Mouse (Mus musculus) ovary, postnatal 14 days (tissue): Measurements from ENCODE around the gene Bin2.
"Not testable (repeated sequence)": the region's sequence is repeated elsewhere in the genome, so short reads cannot be mapped to it uniquely, and the experiment has no call there.

ENCODE experiments used
- DNase-seq: peaks from one replicate; pipeline ENCODE4 v3.0.0; 2022; ENCODE audit warnings: low spot score

Bin2 gene

GRCm38 (mm10) chr15:100650111-100650510 lies 19.2 kb downstream of the Bin2 start:
- no peak for DNase-seq

- no peak for DNase-seq
Observed at GRCm38 (mm10) chr15:100646161-100646560, 23.2 kb downstream of the Bin2 start.

GRCm38 (mm10) chr15:100642451-100642850 lies 26.9 kb downstream of the Bin2 start:
- DNase-seq: no peak

- no peak for DNase-seq
Observed at GRCm38 (mm10) chr15:100641226-100641810, 28.0 kb downstream of the Bin2 start.

- DNase-seq: no peak
Observed at GRCm38 (mm10) chr15:100639972-100640750, 29.2 kb downstream of the Bin2 start.

- no peak for DNase-seq
Observed at GRCm38 (mm10) chr15:100637661-100638060, 31.7 kb downstream of the Bin2 start.

GRCm38 (mm10) chr15:100636700-100637501 lies 32.5 kb downstream of the Bin2 start, which contains the start of gene Smagp:
Gene Smagp, minus strand, starts transcription at chr15:100636940.
- DNase-seq: no peak

- no peak for DNase-seq
Observed at GRCm38 (mm10) chr15:100635851-100636645, 33.3 kb downstream of the Bin2 start.

- no peak for DNase-seq
Observed at GRCm38 (mm10) chr15:100635239-100635638, 34.1 kb downstream of the Bin2 start.

GRCm38 (mm10) chr15:100633341-100633740 lies 36.0 kb downstream of the Bin2 start:
- DNase-seq: no peak

GRCm38 (mm10) chr15:100632323-100632722 lies 37.0 kb downstream of the Bin2 start:
- no peak for DNase-seq

- DNase-seq: no peak
Observed at GRCm38 (mm10) chr15:100631454-100632170, 37.7 kb downstream of the Bin2 start.

- no peak for DNase-seq
Observed at GRCm38 (mm10) chr15:100630126-100630525, 39.2 kb downstream of the Bin2 start.

GRCm38 (mm10) chr15:100628797-100629196 lies 40.6 kb downstream of the Bin2 start:
- no peak for DNase-seq

- no peak for DNase-seq
Observed at GRCm38 (mm10) chr15:100627774-100628370, 41.5 kb downstream of the Bin2 start.

GRCm38 (mm10) chr15:100627287-100627686 lies 42.1 kb downstream of the Bin2 start:
- DNase-seq: no peak

- no peak for DNase-seq
Observed at GRCm38 (mm10) chr15:100624435-100624834, 44.9 kb downstream of the Bin2 start.

GRCm38 (mm10) chr15:100623754-100624153 lies 45.6 kb downstream of the Bin2 start:
- no peak for DNase-seq

GRCm38 (mm10) chr15:100622164-100622563 lies 47.2 kb downstream of the Bin2 start:
- DNase-seq: no peak

GRCm38 (mm10) chr15:100621671-100622070 lies 47.7 kb downstream of the Bin2 start:
- not testable (repeated sequence) for DNase-seq

GRCm38 (mm10) chr15:100619200-100619599 lies 50.2 kb downstream of the Bin2 start:
- no peak for DNase-seq
